29 mouse cellular contexts compared by ENCODE assay signal in the genomic region with DNA sequence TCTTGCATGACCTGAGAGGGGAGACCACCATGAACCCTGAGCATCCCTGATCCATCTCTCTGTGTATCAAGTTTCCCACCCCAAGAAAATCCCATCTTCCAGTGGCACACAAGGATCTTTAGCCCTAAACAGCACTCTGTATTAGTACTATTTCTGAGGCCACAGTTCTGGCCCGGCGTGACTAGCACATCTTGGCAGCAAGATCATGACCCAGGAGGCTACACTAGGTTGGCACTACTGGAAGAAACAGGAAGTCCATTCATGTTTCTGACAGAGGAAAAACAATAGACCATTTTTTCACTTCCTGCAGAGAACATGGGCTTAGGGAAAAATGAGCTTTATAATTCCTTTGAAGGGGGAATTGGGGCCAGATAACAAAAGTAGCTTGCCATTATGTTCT. TPM values are rescaled to one million over a fixed set of nuclear protein-coding genes. Genes with fewer than 3 reads are reported as not detected.
A peak's percentile ranks its signal among the peaks of the same experiment; 100 is the strongest.
DNase-seq lines count a peak whose midpoint lies in the region; ATAC-seq and TF ChIP-seq lines count a peak whose summit lies in the region.
"Had no signal": no experiment of that assay in that cellular context is flagged by ENCODE, and none has a peak within 500 bp of the region (broad histone marks: within the 10 kb centered on the region; RNA-seq: fewer than 3 reads in every experiment).

No protein-coding gene starts in this region.

- H3K4me3 ChIP-seq in kidney, adult 2 months (ENCODE audit: insufficient read depth, low read depth, low read length): no peak overlapping the region
- H3K4me3 ChIP-seq in kidney, embryonic 15.5 days (replicated peaks): no peak overlapping the region
- H3K4me3 ChIP-seq in CH12.LX (replicated peaks in 1 of 3; ENCODE audit: low read depth in 2 of 3, low read length in 2 of 3, poor library complexity in 1 of 3): peak overlapping the region in 1 of 3 experiments; percentile 24
- H3K4me3 ChIP-seq in bone marrow macrophage, adult 2 months (ENCODE audit: insufficient read depth, low read length): 0 out of 2 replicates have a peak overlapping the region, but pooled peaks have one; percentile 2
- no peak overlapping the region for H3K4me3 ChIP-seq in limb, embryonic 10.5 days
- H3K4me3 ChIP-seq: heart, adult 2 months; heart, embryonic 12.5 days; hindbrain, embryonic 15.5 days; left cerebral cortex, adult 2 months; liver, embryonic 12.5 days had no signal

- dilution Hi-C loops in CH12.LX (cut with MboI; ENCODE audit: extremely low pct_ligation_motif_present, extremely low pct_unique_long_range_greater_than_20kb, low sequenced_read_pairs): no loop called here

- H3K79me2 ChIP-seq in CH12.LX (replicated peaks; ENCODE audit: control insufficient read depth, extremely low read depth, insufficient read depth, poor library complexity, severe bottlenecking): no peaks in the 10 kb centered on the region; the same call in 1 of the 2 replicates

- no peaks in the 10 kb centered on the region for H3K9me3 ChIP-seq in kidney, embryonic 15.5 days (replicated peaks)
- H3K9me3 ChIP-seq in CH12.LX (replicated peaks; ENCODE audit: low read length): no peaks in the 10 kb centered on the region
- no peaks in the 10 kb centered on the region for H3K9me3 ChIP-seq in limb, embryonic 10.5 days (replicated peaks)
- H3K9me3 ChIP-seq: G1E; heart, embryonic 12.5 days; hindbrain, embryonic 15.5 days; liver, embryonic 12.5 days had no signal

- no peak for TF ChIP-seq CTCF in kidney, adult 2 months (conservative IDR thresholded peaks at IDR 0.05; ENCODE audit: insufficient read depth, insufficient read length, low read depth, low read length)
- TF ChIP-seq CTCF in CH12.LX (conservative IDR thresholded peaks at IDR 0.05 in 1 of 2, IDR thresholded peaks at IDR 0.05 in 1 of 2; ENCODE audit: low read depth in 2 of 2, low read length in 2 of 2): no peak
- no peak for TF ChIP-seq CTCF in bone marrow macrophage, adult 2 months (IDR thresholded peaks at IDR 0.05; ENCODE audit: low read depth, low read length)

- H3K4me1 ChIP-seq in kidney, adult 2 months (ENCODE audit: control insufficient read depth, insufficient read depth, low read length): no peaks in the 10 kb centered on the region
- 0 out of 2 replicates have a peak, but pooled peaks cover 11% of the 10 kb centered on the region for H3K4me1 ChIP-seq in kidney, embryonic 15.5 days
- peaks cover 8 to 20% of the 10 kb centered on the region in 2 experiments for H3K4me1 ChIP-seq in CH12.LX (ENCODE audit: control insufficient read depth in 1 of 2, insufficient read depth in 2 of 2)
- H3K4me1 ChIP-seq in bone marrow macrophage, adult 2 months (ENCODE audit: control insufficient read depth, insufficient read depth, low read length): peaks cover 25% of the 10 kb centered on the region
- H3K4me1 ChIP-seq in limb, embryonic 10.5 days: 0 out of 2 replicates have a peak, but pooled peaks cover 5% of the 10 kb centered on the region
- H3K4me1 ChIP-seq: hindbrain, embryonic 15.5 days; liver, embryonic 12.5 days had no signal

- no peak for TF ChIP-seq EP300 in CH12.LX (IDR thresholded peaks at IDR 0.05; ENCODE audit: low read length)

- DNase-seq in kidney, adult 2 months: peak; percentile 21
- DNase-seq in CH12.LX (ENCODE audit: extremely low read depth): no peak
- no peak for DNase-seq in limb, embryonic 10.5 days (ENCODE audit: low spot score)
- DNase-seq: adrenal gland, postnatal 14 days; B cell, adult 2 months; cerebellum, adult 2 months; gastrocnemius, postnatal 14 days; heart, adult 2 months; kidney, adult 18-20 months; liver, postnatal 0 days; right cerebral cortex, adult 18-20 months; spleen, adult 18-20 months; thymus, adult 18-20 months; thymus, postnatal 25 days had no signal

- TF ChIP-seq POLR2A in kidney, adult 2 months (IDR thresholded peaks at IDR 0.05; ENCODE audit: low read depth, low read length): no peak
- no peak for TF ChIP-seq POLR2A in CH12.LX (IDR thresholded peaks at IDR 0.05; ENCODE audit: low read depth, low read length)
- TF ChIP-seq POLR2A in bone marrow macrophage, adult 2 months (IDR thresholded peaks at IDR 0.05; ENCODE audit: borderline replicate concordance, low read depth, low read length): no peak

- H3K27me3 ChIP-seq in kidney, adult 2 months (replicated peaks; ENCODE audit: control insufficient read depth, insufficient read depth, low read length): no peaks in the 10 kb centered on the region
- H3K27me3 ChIP-seq in kidney, embryonic 15.5 days: no peaks in the 10 kb centered on the region
- no peaks in the 10 kb centered on the region for H3K27me3 ChIP-seq in CH12.LX (replicated peaks)
- no peaks in the 10 kb centered on the region for H3K27me3 ChIP-seq in limb, embryonic 10.5 days (ENCODE audit: low read depth, poor library complexity, severe bottlenecking)
- H3K27me3 ChIP-seq: heart, embryonic 12.5 days; hindbrain, embryonic 15.5 days; liver, embryonic 12.5 days had no signal

- TF ChIP-seq RAD21 in CH12.LX (IDR thresholded peaks at IDR 0.05; ENCODE audit: low read depth, low read length): no peak

- H3K27ac ChIP-seq in kidney, adult 2 months (ENCODE audit: insufficient read depth, low read depth, low read length): no peak overlapping the region
- H3K27ac ChIP-seq in kidney, embryonic 15.5 days: no peak overlapping the region
- peak overlapping the region; percentile 49 for H3K27ac ChIP-seq in CH12.LX (ENCODE audit: insufficient read depth, low read depth)
- peak overlapping the region; percentile 70 for H3K27ac ChIP-seq in bone marrow macrophage, adult 2 months (ENCODE audit: insufficient read depth, low read depth, low read length)
- H3K27ac ChIP-seq in limb, embryonic 10.5 days: no peak overlapping the region
- H3K27ac ChIP-seq: heart, adult 2 months; hindbrain, embryonic 15.5 days; kidney, postnatal 0 days; left cerebral cortex, adult 2 months; liver, embryonic 12.5 days; stomach, postnatal 0 days had no signal

- no peak for ATAC-seq in kidney, embryonic 15.5 days (replicated peaks; ENCODE audit: low FRiP score)
- peak; percentile 73 for ATAC-seq in granulocyte monocyte progenitor cell, adult 5-6 weeks (replicated peaks; ENCODE audit: poor library complexity, severe bottlenecking)
- no peak for ATAC-seq in CD4-positive, CD25-positive, alpha-beta regulatory T cell, adult 4 months
- ATAC-seq in erythroblast, adult 5-6 weeks (replicated peaks; ENCODE audit: low FRiP score, poor library complexity, severe bottlenecking): no peak
- ATAC-seq: forebrain, embryonic 16.5 days; liver, embryonic 12.5 days; midbrain, embryonic 16.5 days had no signal

- no peak overlapping the region for H3K9ac ChIP-seq in kidney, embryonic 15.5 days
- 0 out of 2 replicates have a peak overlapping the region, but pooled peaks have one; percentile 19 for H3K9ac ChIP-seq in CH12.LX (ENCODE audit: insufficient read depth, low read depth)
- H3K9ac ChIP-seq: heart, embryonic 12.5 days; hindbrain, embryonic 15.5 days; liver, embryonic 12.5 days; liver, postnatal 0 days had no signal

- in situ Hi-C loops in CH12.LX (cut with MboI; ENCODE audit: low pct_ligation_motif_present, low pct_unique_long_range_greater_than_20kb, low sequenced_read_pairs): no loop called here

- H3K4me2 ChIP-seq in kidney, embryonic 15.5 days: no peak overlapping the region
- peak overlapping the region; percentile 61; the same call in 1 of the 2 replicates for H3K4me2 ChIP-seq in CH12.LX (ENCODE audit: insufficient read depth, low read depth, poor library complexity, severe bottlenecking)
- H3K4me2 ChIP-seq: heart, embryonic 12.5 days; hindbrain, embryonic 15.5 days; liver, embryonic 12.5 days; midbrain, embryonic 11.5 days had no signal

- 55% methylated on average over 2 of the region's 2 CpGs for WGBS in kidney, adult 2 months
- WGBS in kidney, embryonic 15.5 days: 45% methylated on average over 2 of the region's 2 CpGs
- WGBS in limb, embryonic 10.5 days: 81% methylated on average over 2 of the region's 2 CpGs

- H3K36me3 ChIP-seq in kidney, adult 2 months (ENCODE audit: control insufficient read depth, insufficient read depth, low read length): peaks cover 1% of the 10 kb centered on the region
- peaks cover 22% of the 10 kb centered on the region for H3K36me3 ChIP-seq in kidney, embryonic 15.5 days
- H3K36me3 ChIP-seq in CH12.LX (replicated peaks in 1 of 2; ENCODE audit: control insufficient read depth in 1 of 2, insufficient read depth in 1 of 2, low read length in 1 of 2): peaks cover 37 to 81% of the 10 kb centered on the region in 2 experiments
- 0 out of 2 replicates have a peak, but pooled peaks cover 8% of the 10 kb centered on the region for H3K36me3 ChIP-seq in limb, embryonic 10.5 days

TF ChIP-seq in CH12.LX, 34 proteins besides CTCF, POLR2A, EP300 and RAD21:
- TF ChIP-seq ELF1 (IDR thresholded peaks at IDR 0.05; ENCODE audit: low read depth, low read length): peak; percentile 18; the same call in 1 of the 2 replicates
- no peak for TF ChIP-seq TBP (conservative IDR thresholded peaks at IDR 0.05; ENCODE audit: low read depth, low read length)
- TF ChIP-seq ZNF384 (IDR thresholded peaks at IDR 0.05; ENCODE audit: low read depth, low read length): peak; percentile 32; the same call in 1 of the 2 replicates

RNA-seq across cellular contexts. Expression of a gene that starts 39.8 kb away (rescaled TPM):
- polyA plus RNA-seq in kidney, adult 2 months (2012; rRNA removed): 72.9 and 82.5 TPM in 2 replicates
- 37.8 and 41.7 TPM in 2 replicates for polyA plus RNA-seq in kidney, embryonic 15.5 days (2015; fragmentation: Nextera tagmentation; extraction: Ambion mirVana)
- total RNA-seq in CH12.LX (2012; rRNA removed) (97.1 and 105 TPM in 2 replicates), CH12.LX (2014; rRNA removed) (115 and 123 TPM in 2 replicates)
- polyA plus RNA-seq in CH12.LX (2012; ENCODE audit: insufficient read length, low read depth): 178 and 211 TPM in 2 replicates
- 35.8 and 39.1 TPM in 2 replicates for polyA plus RNA-seq in bone marrow macrophage, adult 2 months (2012; ENCODE audit: insufficient read depth, insufficient read length, missing spikeins)
- 84.9 and 94.5 TPM in 2 replicates for total RNA-seq in granulocyte monocyte progenitor cell, adult 5-6 weeks (2014; fragmentation: Nextera tagmentation)
- 81.2 and 93.9 TPM in 2 replicates for total RNA-seq in granulocyte monocyte progenitor cell, adult 5-6 weeks (2017)
- 10 to 100 TPM; 74.4 to 89.2 TPM for polyA plus RNA-seq in CD4-positive, CD25-positive, alpha-beta regulatory T cell, adult 4 months (2017; shearing (Covaris generic))
- 26.1 and 29.6 TPM in 2 replicates for polyA plus RNA-seq in limb, embryonic 10.5 days (2016; fragmentation: Nextera tagmentation; extraction: Ambion mirVana)
- 5.8 and 11.5 TPM in 2 replicates for total RNA-seq in erythroblast, adult 5-6 weeks (2015; ENCODE audit: low replicate concordance)
- total RNA-seq in erythroblast, adult 5-6 weeks (2017; ENCODE audit: low replicate concordance): 11.6 and 13.2 TPM in 2 replicates

Comparison
In these comparisons a context has a peak if more than half of its experiments do, and no peak if none do; other contexts are left out.
1. H3K27ac ChIP-seq: peak in CH12.LX (single experiment) and bone marrow macrophage, adult 2 months (single experiment); none in kidney, adult 2 months (single experiment), kidney, embryonic 15.5 days (single experiment) and limb, embryonic 10.5 days (single experiment).